Mouse (Mus musculus) embryonic fibroblast, embryonic 13.5 days (primary cell): ENCODE measurements at regions not wholly inside any gene's neighbourhood (a gene's known extent, or its start where the extent isn't known, plus 50 kb on each side); places are given as distances from the start of the nearest gene placed in this dataset.

Experiments
- H3K27ac ChIP-seq: 2 replicates; pipeline ENCODE4 v1.5.1; 2012; ENCODE audit warnings: low read length, control low read depth, inconsistent platforms; ENCODE audit not compliant: insufficient read depth
- H3K4me1 ChIP-seq: 2 replicates; pipeline ENCODE4 v1.6.1; 2011; ENCODE audit warnings: low read length; ENCODE audit not compliant: control insufficient read depth, insufficient read depth
- H3K4me3 ChIP-seq: 2 replicates; pipeline ENCODE4 v1.5.1; 2011; ENCODE audit warnings: mild to moderate bottlenecking, control low read depth, low read length; ENCODE audit not compliant: insufficient read depth
- CTCF ChIP-seq: IDR thresholded peaks from 2 replicates; pipeline ENCODE4 v1.5.1; 2011; ENCODE audit warnings: mild to moderate bottlenecking, control low read depth, low read length, moderate library complexity, borderline replicate concordance; ENCODE audit not compliant: insufficient read depth
- POLR2A ChIP-seq: IDR thresholded peaks from 2 replicates; pipeline ENCODE4 v1.6.1; 2011; ENCODE audit warnings: low read depth, mild to moderate bottlenecking, control low read depth, low read length, moderate library complexity

GRCm38 (mm10) chr13:44332716-44333240, 396.5 kb upstream of the Jarid2 start:
- TF ChIP-seq POLR2A (no peak), CTCF (no peak)
- no peak overlapping the region for H3K4me3 ChIP-seq
- no peak overlapping the region for H3K27ac ChIP-seq
- H3K4me1 ChIP-seq, result no peaks in the 10 kb centered on the region

GRCm38 (mm10) chr13:44339061-44339741, 390.1 kb upstream of the Jarid2 start:
- Histone ChIP-seq H3K4me3 (no peak overlapping the region), H3K27ac (no peak overlapping the region), H3K4me1 (no peaks in the 10 kb centered on the region)
- TF ChIP-seq CTCF, result no peak
- TF ChIP-seq POLR2A, result no peak

- Histone ChIP-seq H3K27ac (no peak overlapping the region), H3K4me1 (no peaks in the 10 kb centered on the region), H3K4me3 (no peak overlapping the region)
- TF ChIP-seq POLR2A (no peak), CTCF (no peak)
Measured at GRCm38 (mm10) chr13:44345094-44345493, 384.2 kb upstream of the Jarid2 start.

GRCm38 (mm10) chr13:44346636-44347035, 382.6 kb upstream of the Jarid2 start:
- no peak for TF ChIP-seq POLR2A
- no peak overlapping the region for H3K4me3 ChIP-seq
- H3K4me1 ChIP-seq, result no peaks in the 10 kb centered on the region
- H3K27ac ChIP-seq, result no peak overlapping the region

GRCm38 (mm10) chr13:44347662-44348061, 381.6 kb upstream of the Jarid2 start:
- Histone ChIP-seq H3K4me1 (no peaks in the 10 kb centered on the region), H3K4me3 (no peak overlapping the region), H3K27ac (no peak overlapping the region)
- no peak for TF ChIP-seq POLR2A
- TF ChIP-seq CTCF, result no peak

GRCm38 (mm10) chr13:44353899-44354298, 375.4 kb upstream of the Jarid2 start:
- Histone ChIP-seq H3K4me3 (no peak overlapping the region), H3K4me1 (no peaks in the 10 kb centered on the region), H3K27ac (no peak overlapping the region)
- TF ChIP-seq CTCF (no peak), POLR2A (no peak)

- Histone ChIP-seq H3K4me1 (no peaks in the 10 kb centered on the region), H3K4me3 (no peak overlapping the region), H3K27ac (no peak overlapping the region)
- no peak for TF ChIP-seq POLR2A
- no peak for TF ChIP-seq CTCF
Measured at GRCm38 (mm10) chr13:44355771-44356221, 373.5 kb upstream of the Jarid2 start.

GRCm38 (mm10) chr13:44356981-44357380, 372.3 kb upstream of the Jarid2 start:
- H3K4me1 ChIP-seq, result no peaks in the 10 kb centered on the region
- H3K27ac ChIP-seq, result no peak overlapping the region
- H3K4me3 ChIP-seq, result no peak overlapping the region
- TF ChIP-seq POLR2A (no peak), CTCF (no peak)

- Histone ChIP-seq H3K4me3 (no peak overlapping the region), H3K27ac (no peak overlapping the region), H3K4me1 (no peaks in the 10 kb centered on the region)
- TF ChIP-seq CTCF (no peak), POLR2A (no peak)
Measured at GRCm38 (mm10) chr13:44359344-44359743, 369.9 kb upstream of the Jarid2 start.

GRCm38 (mm10) chr13:44360016-44360415, 369.3 kb upstream of the Jarid2 start:
- no peak overlapping the region for H3K27ac ChIP-seq
- TF ChIP-seq POLR2A (no peak), CTCF (no peak)
- no peak overlapping the region for H3K4me3 ChIP-seq
- H3K4me1 ChIP-seq, result no peaks in the 10 kb centered on the region
